Mouse (Mus musculus) forebrain, embryonic 16.5 days (tissue): ENCODE data around the gene Spag8. TPM values are rescaled to one million over a fixed set of nuclear protein-coding genes. Genes with fewer than 3 reads are reported as not detected.

Experiments used
- ATAC-seq: fragments of 200-750 bp; cut with Nextera tagmentation; 2 replicates; pipeline ENCODE4 v1.8.0; 2017; ENCODE audit warnings: mild to moderate bottlenecking, moderate library complexity
- H3K27ac ChIP-seq: fragments of 300-500 bp; sonication (generic); 2 replicates; pipeline ENCODE4 v1.5.1; 2014; ENCODE audit warnings: low read length, control low read depth
- H3K27me3 ChIP-seq: fragments of 300-500 bp; sonication (generic); replicated peaks from 2 replicates; pipeline ENCODE4 v1.6.1; 2014; ENCODE audit warnings: low read length; ENCODE audit not compliant: control insufficient read depth, insufficient read depth
- H3K36me3 ChIP-seq: fragments of 300-500 bp; sonication (generic); 2 replicates; pipeline ENCODE4 v1.6.1; 2014; ENCODE audit not compliant: control insufficient read depth, insufficient read depth
- H3K4me1 ChIP-seq: fragments of 300-500 bp; sonication (generic); replicated peaks from 2 replicates; pipeline ENCODE4 v1.6.1; 2014; ENCODE audit warnings: low read length; ENCODE audit not compliant: control insufficient read depth, insufficient read depth
- H3K4me2 ChIP-seq: fragments of 300-500 bp; sonication (generic); 2 replicates; pipeline ENCODE4 v1.6.1; 2014; ENCODE audit warnings: mild to moderate bottlenecking, low read length, control low read depth
- H3K4me3 ChIP-seq: fragments of 300-500 bp; sonication (generic); replicated peaks from 2 replicates; pipeline ENCODE4 v1.5.1; 2014; ENCODE audit warnings: mild to moderate bottlenecking, low read length, control low read depth
- H3K9ac ChIP-seq: fragments of 300-500 bp; sonication (generic); replicated peaks from 2 replicates; pipeline ENCODE4 v1.6.1; 2014; ENCODE audit warnings: low read depth, low read length, control low read depth
- H3K9me3 ChIP-seq: fragments of 300-500 bp; sonication (generic); 2 replicates; pipeline ENCODE4 v1.6.1; 2016; ENCODE audit warnings: low read length; ENCODE audit not compliant: control insufficient read depth
- WGBS: fragments of 180-500 bp; shearing (Covaris S2); extraction: QIAGEN DNeasy Blood & Tissue Kit; methylation state at CpG from one replicate; pipeline ENCODE4 v1.1.7; 2014; 5-methylcytosine and 5-hydroxymethylcytosine counted together
- polyA plus RNA-seq: library from polyadenylated mRNA; unstranded; fragments of >200 nt; fragmentation: Nextera tagmentation; extraction: Ambion mirVana; gene quantifications from 2 replicates; pipeline ENCODE4 v1.2.1, GENCODE M21; 2015

Spag8 gene
- polyA plus RNA-seq, 1 experiment from 2014 or later, result 5.2 TPM

- Histone ChIP-seq H3K9me3 (no peaks in the 10 kb centered on the region), H3K27ac (no peak overlapping the region), H3K4me3 (no peak overlapping the region), H3K27me3 (no peaks in the 10 kb centered on the region), H3K4me2 (no peak overlapping the region), H3K9ac (no peak overlapping the region), H3K36me3 (peaks cover 33% of the 10 kb centered on the region), H3K4me1 (no peaks in the 10 kb centered on the region)
- no peak for ATAC-seq
- 85% methylated on average over 6 of the region's 6 CpGs for WGBS
Observed at GRCm38 (mm10) chr4:43678541-43678940, 25.1 kb upstream of the Spag8 start.

DNA sequence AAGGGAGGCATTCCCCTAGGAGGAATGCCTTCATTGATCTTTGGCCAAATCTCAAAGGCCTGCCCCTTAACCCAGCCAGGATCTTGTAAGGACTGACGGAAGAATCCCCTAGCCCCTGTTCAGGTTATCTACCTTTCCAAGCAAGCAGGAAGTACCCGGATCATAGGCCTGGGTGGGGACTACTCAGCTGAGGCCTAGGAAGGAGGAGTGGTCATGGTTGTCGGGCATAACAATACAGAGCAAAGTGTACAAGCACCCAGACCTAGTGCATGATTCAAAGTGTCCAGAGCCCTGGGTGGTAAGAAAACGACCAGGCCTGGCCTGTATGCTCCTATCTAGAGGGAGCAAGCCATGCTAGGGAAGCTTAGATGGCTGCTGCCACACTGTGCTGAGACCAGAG is 22.2 kb upstream of the Spag8 start:
- Histone ChIP-seq H3K4me2 (no peak overlapping the region), H3K9me3 (no peaks in the 10 kb centered on the region), H3K9ac (no peak overlapping the region), H3K27ac (no peak overlapping the region), H3K4me3 (no peak overlapping the region), H3K27me3 (no peaks in the 10 kb centered on the region), H3K36me3 (peaks cover 19% of the 10 kb centered on the region), H3K4me1 (peaks cover 20% of the 10 kb centered on the region)
- no peak for ATAC-seq
- WGBS, result 80% methylated on average over 4 of the region's 4 CpGs

DNA sequence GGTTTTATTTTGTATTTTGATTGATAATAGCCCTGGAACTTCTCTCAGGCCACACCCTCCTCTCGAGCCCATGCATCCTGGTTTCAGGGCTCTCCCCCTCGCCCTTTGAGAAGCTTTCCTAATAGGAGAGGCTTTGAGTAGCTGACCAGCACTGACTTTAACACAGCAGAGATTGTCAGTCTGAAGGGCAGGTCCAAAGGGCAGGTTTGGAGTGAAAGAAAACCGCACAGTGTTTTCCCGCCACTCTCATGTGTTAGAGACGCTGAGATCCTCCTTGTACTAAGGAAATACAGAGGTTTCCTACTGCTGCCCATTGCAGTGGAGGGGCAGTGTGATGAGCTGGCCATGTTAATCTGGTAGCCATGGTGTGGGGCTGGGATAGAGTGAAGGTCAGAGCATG is 21.6 kb upstream of the Spag8 start:
- Histone ChIP-seq H3K36me3 (peaks cover 19% of the 10 kb centered on the region), H3K27ac (no peak overlapping the region), H3K4me2 (no peak overlapping the region), H3K4me1 (peaks cover 26% of the 10 kb centered on the region), H3K9me3 (no peaks in the 10 kb centered on the region), H3K4me3 (no peak overlapping the region), H3K27me3 (no peaks in the 10 kb centered on the region), H3K9ac (no peak overlapping the region)
- 80% methylated on average over 5 of the region's 5 CpGs for WGBS
- ATAC-seq, result no peak

DNA sequence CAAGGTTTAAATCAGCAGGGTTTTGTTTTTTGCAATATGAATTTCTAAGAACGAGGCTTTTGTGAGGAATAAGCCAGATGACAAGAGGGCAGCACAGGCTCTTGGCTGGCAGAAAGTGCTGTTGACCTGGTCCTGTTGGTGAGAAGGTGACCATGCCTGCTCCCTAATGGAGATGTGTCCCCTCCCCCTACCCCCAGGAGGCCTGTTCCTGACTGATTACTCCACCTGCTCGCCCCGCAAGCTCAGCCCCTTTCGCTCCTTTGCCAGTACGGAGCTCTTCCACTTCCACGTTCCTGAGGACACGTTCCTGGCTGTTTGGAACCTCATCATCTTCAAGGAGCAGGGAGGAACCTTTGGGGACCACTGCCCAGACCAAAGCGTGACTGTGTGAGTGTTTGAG is 20.3 kb upstream of the Spag8 start:
- Histone ChIP-seq H3K27me3 (no peaks in the 10 kb centered on the region), H3K9ac (no peak overlapping the region), H3K4me2 (no peak overlapping the region), H3K9me3 (no peaks in the 10 kb centered on the region), H3K4me1 (peaks cover 32% of the 10 kb centered on the region), H3K36me3 (peaks cover 19% of the 10 kb centered on the region), H3K27ac (no peak overlapping the region), H3K4me3 (no peak overlapping the region)
- ATAC-seq, result no peak
- 78% methylated on average over 8 of the region's 8 CpGs for WGBS

GRCm38 (mm10) chr4:43672070-43672469 is 18.7 kb upstream of the Spag8 start:
- peaks cover 14% of the 10 kb centered on the region for H3K36me3 ChIP-seq
- peak overlapping the region; percentile 14; the same call in 1 of the 2 replicates for H3K4me3 ChIP-seq
- no peaks in the 10 kb centered on the region for H3K9me3 ChIP-seq
- no peak overlapping the region for H3K9ac ChIP-seq
- 0 out of 2 replicates have a peak, but pooled peaks have one; percentile 13 for ATAC-seq
- H3K4me1 ChIP-seq, result peaks cover 36% of the 10 kb centered on the region
- peak overlapping the region; percentile 93 for H3K4me2 ChIP-seq
- no peaks in the 10 kb centered on the region for H3K27me3 ChIP-seq
- 7% methylated on average over 2 of the region's 2 CpGs for WGBS
- no peak overlapping the region for H3K27ac ChIP-seq

DNA sequence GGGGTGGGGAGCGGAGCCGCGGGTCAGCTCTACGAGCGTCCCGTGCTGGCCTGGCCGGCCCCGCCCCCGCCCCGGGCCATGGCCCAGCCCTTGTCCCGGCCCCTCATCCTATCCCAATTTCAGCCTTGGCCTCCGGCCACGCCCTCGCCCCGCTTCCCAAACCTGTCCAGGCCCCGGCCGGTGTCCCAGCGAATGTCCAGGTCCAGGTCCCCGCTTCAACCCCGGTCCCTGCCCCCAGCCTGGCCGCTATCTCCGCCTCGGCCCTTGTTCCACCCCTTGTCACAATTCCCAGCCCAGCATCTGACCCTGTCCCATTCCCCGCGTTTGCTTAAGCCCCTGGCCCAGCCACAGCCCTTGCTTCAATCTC is 16.0 kb upstream of the Spag8 start:
- ATAC-seq, result peak; percentile 30
- WGBS, result 0% methylated on average over 23 of the region's 25 CpGs

GRCm38 (mm10) chr4:43668782-43669427 is 15.5 kb upstream of the Spag8 start, which contains the start of the genes Tmem8b and Fam221b:
Gene Tmem8b, plus strand, starts transcription at chr4:43668971.
Gene Fam221b, minus strand, starts transcription at chr4:43669145.
- Histone ChIP-seq H3K4me2 (peak within 1 kb of the TSS; percentile 93), H3K4me3 (peak within 1 kb of the TSS; percentile 93), H3K4me1 (peaks cover 36% of the 10 kb centered on the region), H3K9ac (peak within 1 kb of the TSS; percentile 99), H3K27me3 (peaks cover 4% of the 10 kb centered on the region; the same call in 1 of the 2 replicates), H3K27ac (no peak within 1 kb of the TSS), H3K36me3 (no peaks in the 10 kb centered on the region), H3K9me3 (no peaks in the 10 kb centered on the region)
- peak; percentile 97 for ATAC-seq
- 1% methylated on average over 39 of the region's 41 CpGs for WGBS

More for the DNA sequence above, 16.0 kb upstream of the Spag8 start:
- peaks cover 4% of the 10 kb centered on the region; the same call in 1 of the 2 replicates for H3K27me3 ChIP-seq
- H3K27ac ChIP-seq, result no peak overlapping the region
- H3K4me1 ChIP-seq, result peaks cover 36% of the 10 kb centered on the region
- H3K36me3 ChIP-seq, result peaks cover 3% of the 10 kb centered on the region; the same call in 1 of the 2 replicates
- no peaks in the 10 kb centered on the region for H3K9me3 ChIP-seq
- H3K4me2 ChIP-seq, result peak overlapping the region; percentile 93
- peak overlapping the region; percentile 93 for H3K4me3 ChIP-seq
- peak overlapping the region; percentile 99 for H3K9ac ChIP-seq

GRCm38 (mm10) chr4:43666412-43666811 is 13.0 kb upstream of the Spag8 start:
- no peaks in the 10 kb centered on the region for H3K36me3 ChIP-seq
- H3K4me1 ChIP-seq, result peaks cover 24% of the 10 kb centered on the region
- H3K9me3 ChIP-seq, result no peaks in the 10 kb centered on the region
- H3K27me3 ChIP-seq, result peaks cover 13% of the 10 kb centered on the region
- H3K27ac ChIP-seq, result no peak overlapping the region
- no peak for ATAC-seq
- 24% methylated on average over 4 of the region's 4 CpGs for WGBS
- no peak overlapping the region for H3K4me3 ChIP-seq
- H3K9ac ChIP-seq, result no peak overlapping the region
- no peak overlapping the region for H3K4me2 ChIP-seq

DNA sequence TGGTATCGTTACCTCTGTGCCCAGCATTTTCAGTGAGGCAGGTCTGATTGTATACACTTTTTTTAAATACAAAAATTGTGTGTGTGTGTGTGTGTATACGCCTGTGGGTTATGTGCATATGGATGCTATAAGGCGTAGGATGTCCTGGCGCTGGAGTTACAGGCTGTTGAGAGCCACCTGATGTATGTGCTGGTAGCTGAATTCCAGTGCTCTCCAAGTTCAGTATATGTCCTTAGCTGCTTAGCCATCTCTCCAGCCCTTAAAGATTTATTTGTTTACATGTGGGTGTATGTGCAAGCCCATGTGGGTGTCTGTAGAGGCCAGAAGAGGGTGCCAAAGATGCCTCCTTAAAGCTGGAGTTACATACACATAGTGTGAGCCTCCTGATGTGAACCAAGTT is 3.8 kb upstream of the Spag8 start:
- H3K27ac ChIP-seq, result no peak overlapping the region; the same call in 1 of the 2 replicates
- H3K9ac ChIP-seq, result peak overlapping the region; percentile 27; the same call in 1 of the 2 replicates
- H3K4me1 ChIP-seq, result peaks cover 8% of the 10 kb centered on the region
- 55% methylated on average over 4 of the region's 4 CpGs for WGBS
- H3K36me3 ChIP-seq, result no peaks in the 10 kb centered on the region
- H3K4me3 ChIP-seq, result peak overlapping the region; percentile 81
- no peaks in the 10 kb centered on the region for H3K9me3 ChIP-seq
- H3K27me3 ChIP-seq, result peaks cover 6% of the 10 kb centered on the region
- peak overlapping the region; percentile 45 for H3K4me2 ChIP-seq
- no peak for ATAC-seq
